Mouse (Mus musculus) frontal cortex, postnatal 36 days (tissue): Measurements from ENCODE around the gene Kcnn3.

ENCODE experiments used
- DNase-seq, 2 experiments: peaks; one replicate each; pipeline ENCODE4 v3.0.0; 2022; ENCODE audit warnings: low spot score in 2 of 2

The Kcnn3 gene

DNA sequence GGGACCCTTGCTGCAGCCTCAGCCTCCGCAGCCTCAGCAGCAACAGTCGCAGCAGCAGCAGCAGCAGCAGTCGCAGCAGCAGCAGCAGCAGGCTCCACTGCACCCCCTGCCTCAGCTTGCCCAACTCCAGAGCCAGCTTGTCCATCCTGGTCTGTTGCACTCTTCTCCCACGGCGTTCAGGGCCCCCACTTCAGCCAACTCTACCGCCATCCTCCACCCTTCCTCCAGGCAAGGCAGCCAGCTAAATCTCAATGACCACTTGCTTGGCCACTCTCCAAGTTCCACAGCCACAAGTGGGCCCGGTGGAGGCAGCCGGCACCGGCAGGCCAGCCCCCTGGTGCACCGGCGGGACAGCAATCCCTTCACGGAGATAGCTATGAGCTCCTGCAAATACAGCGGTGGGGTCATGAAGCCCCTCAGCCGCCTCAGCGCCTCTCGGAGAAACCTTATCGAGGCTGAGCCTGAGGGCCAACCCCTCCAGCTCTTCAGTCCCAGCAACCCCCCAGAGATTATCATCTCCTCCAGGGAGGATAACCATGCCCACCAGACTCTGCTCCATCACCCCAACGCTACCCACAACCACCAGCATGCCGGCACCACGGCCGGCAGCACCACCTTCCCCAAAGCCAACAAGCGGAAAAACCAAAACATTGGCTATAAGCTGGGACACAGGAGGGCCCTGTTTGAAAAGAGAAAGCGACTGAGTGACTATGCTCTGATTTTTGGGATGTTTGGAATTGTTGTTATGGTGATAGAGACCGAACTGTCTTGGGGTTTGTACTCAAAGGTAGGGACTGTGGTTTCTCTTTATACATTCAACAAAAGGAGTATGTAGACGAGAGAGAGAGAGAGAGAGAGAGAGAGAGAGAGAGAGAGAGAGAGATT lies 896 bp downstream of the Kcnn3 start:
- peak in 1 of 2 experiments; percentile 26 for DNase-seq

GRCm38 (mm10) chr3:89521503-89521854 lies 1.5 kb downstream of the Kcnn3 start:
- DNase-seq, result no peak

- no peak for DNase-seq
These were observed 2.6 kb downstream of the Kcnn3 start for GRCm38 (mm10) chr3:89522450-89523128.

- no peak for DNase-seq
These were observed 6.5 kb downstream of the Kcnn3 start for GRCm38 (mm10) chr3:89526298-89527090.

DNA sequence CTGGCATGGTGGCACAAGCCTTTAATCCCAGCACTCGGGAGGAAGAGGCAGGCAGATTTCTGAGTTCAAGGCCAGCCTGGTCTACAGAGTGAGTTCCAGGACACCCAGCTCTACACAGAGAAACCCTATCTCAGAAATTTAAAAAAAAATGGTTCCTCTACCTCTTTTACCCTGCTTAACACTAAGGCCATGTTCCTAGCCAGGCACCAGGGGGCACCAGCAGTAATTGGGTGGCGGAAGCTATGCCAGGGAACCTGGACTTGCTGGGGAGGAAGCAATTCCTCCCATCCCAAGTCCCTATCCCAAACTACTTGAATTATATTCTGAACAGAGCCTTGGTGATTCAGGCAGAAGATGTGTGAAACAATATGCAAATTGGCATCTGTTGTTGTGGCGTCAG lies 9.8 kb downstream of the Kcnn3 start:
- DNase-seq, result no peak

DNA sequence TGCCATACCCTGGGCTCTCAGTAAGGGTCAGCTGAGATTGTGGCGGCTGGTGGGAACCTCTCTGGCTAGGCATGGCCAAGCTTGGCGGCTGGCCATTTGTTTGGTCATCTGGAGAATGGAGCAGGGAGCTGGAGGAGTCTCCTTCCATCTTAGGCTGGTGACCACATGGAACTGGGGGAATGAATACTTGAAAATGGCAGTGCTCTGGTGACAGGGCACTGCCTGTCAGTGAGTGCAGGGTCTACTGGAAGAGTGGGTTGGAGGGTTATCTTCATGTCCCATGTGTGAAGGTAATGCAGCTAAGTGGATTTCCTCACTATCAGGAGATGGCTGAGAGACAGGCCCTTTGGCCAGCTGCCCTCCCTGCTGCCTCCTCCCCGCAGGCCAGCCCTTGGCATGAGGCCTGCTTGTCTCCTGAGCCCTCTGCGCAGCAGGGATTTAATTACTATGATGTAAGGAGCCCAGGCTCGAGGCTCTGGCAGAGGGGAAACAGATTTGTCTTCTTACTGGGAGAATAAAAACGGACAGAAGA lies 14.7 kb downstream of the Kcnn3 start:
- DNase-seq, result no peak

DNA sequence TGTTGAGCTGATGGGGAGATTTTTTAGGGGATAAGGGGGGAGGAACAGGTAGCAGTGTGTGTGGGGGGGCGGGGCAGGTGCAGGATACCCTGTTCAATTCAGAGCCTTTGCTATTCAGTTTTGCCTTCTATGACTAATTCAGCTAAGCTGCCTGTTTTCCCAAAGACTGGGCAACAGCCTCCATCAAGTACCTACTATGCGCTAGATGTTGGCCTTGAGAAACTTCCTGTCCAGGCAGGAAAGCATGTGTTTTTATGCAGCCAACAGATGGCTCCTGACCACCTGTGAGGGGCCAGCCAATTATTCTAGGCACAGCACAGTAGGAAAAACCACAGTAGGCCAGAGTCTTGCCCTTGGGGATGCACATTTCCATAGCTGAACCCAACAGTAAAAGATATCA lies 15.2 kb downstream of the Kcnn3 start:
- no peak for DNase-seq

GRCm38 (mm10) chr3:89539036-89539739 lies 19.2 kb downstream of the Kcnn3 start:
- DNase-seq, result no peak

GRCm38 (mm10) chr3:89539740-89540370 lies 19.9 kb downstream of the Kcnn3 start:
- DNase-seq, result no peak

DNA sequence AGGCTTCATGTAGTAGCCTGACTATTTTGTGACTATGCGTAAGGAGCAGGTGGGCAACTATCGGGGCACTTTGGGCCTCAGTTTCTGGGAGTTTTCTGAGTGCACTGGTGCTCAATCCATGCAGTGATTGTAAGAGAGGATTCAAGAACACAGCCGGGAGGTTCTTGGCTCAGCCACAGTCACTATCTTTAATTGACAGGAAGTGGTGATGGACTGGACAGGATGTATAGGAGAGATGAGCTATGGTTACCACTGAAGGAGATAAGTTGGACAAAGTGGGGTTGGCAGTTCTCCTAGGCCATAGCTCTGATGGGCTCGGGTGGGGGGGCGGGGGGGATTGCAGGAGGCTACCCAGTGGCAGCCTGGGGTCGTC lies 20.4 kb downstream of the Kcnn3 start:
- no peak for DNase-seq

DNA sequence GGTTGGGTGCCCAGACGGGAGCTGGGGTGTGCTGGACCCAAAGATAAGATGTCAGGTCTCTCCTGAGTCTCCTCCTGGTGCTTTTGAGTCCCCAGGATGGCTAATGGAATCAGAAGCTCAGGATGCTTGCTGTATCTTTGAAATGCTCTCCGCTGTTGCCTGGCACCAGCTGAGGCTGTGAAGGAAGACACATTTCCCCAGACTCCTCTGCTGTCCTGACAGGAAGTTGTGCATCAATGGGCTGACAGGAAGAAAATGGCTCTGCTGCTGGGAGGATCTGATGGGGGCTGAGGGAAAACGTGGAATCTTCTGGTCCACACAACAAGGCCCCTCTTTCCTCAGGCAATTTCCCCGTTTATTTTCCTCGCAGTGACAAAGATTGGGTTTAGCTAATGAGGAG lies 27.0 kb downstream of the Kcnn3 start:
- DNase-seq, result peak in 1 of 2 experiments; percentile 31

DNA sequence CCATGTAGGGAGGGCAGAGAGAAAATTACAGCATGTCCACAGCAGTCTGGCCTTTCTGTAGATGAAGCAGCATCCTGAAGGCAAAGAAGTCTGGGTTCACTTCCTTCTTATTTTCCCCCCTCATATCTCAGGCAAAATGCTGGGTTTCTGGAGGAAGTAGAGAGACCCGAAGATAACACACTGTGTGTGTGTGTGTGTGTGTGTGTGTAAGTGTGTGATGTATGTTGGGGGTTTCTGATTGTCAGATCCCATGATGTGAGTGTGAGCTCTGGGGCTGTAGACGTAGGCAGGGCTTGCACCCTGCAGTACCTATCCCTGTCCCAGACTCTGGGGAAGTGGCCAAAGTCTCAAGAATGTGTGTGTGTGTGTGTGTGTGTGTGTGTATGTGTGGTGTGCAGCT lies 28.8 kb downstream of the Kcnn3 start:
- DNase-seq, result no peak

GRCm38 (mm10) chr3:89549488-89549887 lies 29.5 kb downstream of the Kcnn3 start:
- no peak for DNase-seq

GRCm38 (mm10) chr3:89551880-89552279 lies 31.9 kb downstream of the Kcnn3 start:
- no peak for DNase-seq

- no peak for DNase-seq
These were observed 33.5 kb downstream of the Kcnn3 start for GRCm38 (mm10) chr3:89553432-89553831.

GRCm38 (mm10) chr3:89553946-89554345 lies 34.0 kb downstream of the Kcnn3 start:
- DNase-seq, result no peak

DNA sequence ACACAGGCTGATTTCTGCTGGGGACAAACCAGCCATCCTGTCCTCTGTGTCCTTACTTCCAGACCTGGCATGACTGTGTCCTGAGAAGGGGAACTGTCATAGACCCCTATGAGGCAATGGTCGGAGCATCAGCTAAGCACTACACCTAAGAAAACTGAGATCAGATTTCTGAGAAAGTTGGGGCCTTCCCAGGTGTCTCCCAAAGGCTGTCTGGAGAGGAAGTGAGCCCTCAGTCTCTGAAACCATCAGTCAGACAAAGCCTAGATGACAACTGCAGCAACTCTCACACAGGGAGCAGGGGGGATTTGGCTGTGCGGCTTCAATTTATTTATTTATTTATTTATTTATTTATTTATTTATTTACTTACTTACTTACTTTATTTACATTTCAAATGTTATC lies 34.6 kb downstream of the Kcnn3 start:
- no peak for DNase-seq

- no peak for DNase-seq
These were observed 37.8 kb downstream of the Kcnn3 start for GRCm38 (mm10) chr3:89557811-89558210.

- peak in 1 of 2 experiments; percentile 35 for DNase-seq
These were observed 39.3 kb downstream of the Kcnn3 start for GRCm38 (mm10) chr3:89558972-89559910.

- DNase-seq, result no peak
These were observed 41.4 kb downstream of the Kcnn3 start for GRCm38 (mm10) chr3:89561386-89561785.
